Mouse (Mus musculus): ENCODE data around the gene Bcl6. TPM values are rescaled to one million over a fixed set of nuclear protein-coding genes. Genes with fewer than 3 reads are reported as not detected.

Gene Bcl6
- polyA plus RNA-seq, 1 experiment from 2014 or later: 1.5 TPM

DNA sequence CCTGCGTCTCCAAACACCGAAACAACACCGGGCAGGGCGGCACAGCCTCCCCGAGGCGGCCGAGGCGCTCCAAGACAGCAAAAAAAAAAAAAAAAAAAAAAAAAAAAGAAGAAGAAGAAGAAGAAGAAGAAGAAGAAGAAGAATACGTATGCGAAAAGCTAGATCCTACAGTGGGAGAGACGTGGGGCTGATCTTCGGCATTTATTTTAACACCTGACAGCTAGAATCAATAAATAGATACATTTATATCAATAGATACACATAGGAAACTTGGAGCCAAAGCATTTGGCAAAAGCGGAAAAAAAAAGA lies 541 bp downstream of the Bcl6 start:
- Histone ChIP-seq H3K9me3 (ENCODE audit: control insufficient read depth, low read depth, low read length) (no peaks in the 10 kb centered on the region), H3K36me3 (ENCODE audit: control insufficient read depth, insufficient read depth, low read length) (no peaks in the 10 kb centered on the region), H3K4me1 (ENCODE audit: control insufficient read depth, insufficient read depth, low read length) (peaks cover 42% of the 10 kb centered on the region; the same call in 1 of the 2 replicates), H3K9ac (replicated peaks; ENCODE audit: low read depth, low read length) (peak overlapping the region; percentile 79), H3K27ac (ENCODE audit: low read length) (peak overlapping the region; percentile 98), H3K4me2 (replicated peaks; ENCODE audit: low read depth, low read length) (peak overlapping the region; percentile 86), H3K4me3 (ENCODE audit: low read depth, low read length) (peak overlapping the region; percentile 72), H3K27me3 (ENCODE audit: control insufficient read depth, insufficient read depth, low read length) (no peaks in the 10 kb centered on the region)
- WGBS: under 1% methylated on average over 13 of the region's 13 CpGs
- ATAC-seq (ENCODE audit: insufficient number of reproducible peaks, insufficient read depth, low FRiP score, low read depth): no peak

- peak overlapping the region; percentile 98 for H3K27ac ChIP-seq (ENCODE audit: low read length)
- no peak for ATAC-seq (ENCODE audit: insufficient number of reproducible peaks, insufficient read depth, low FRiP score, low read depth)
- H3K4me3 ChIP-seq (ENCODE audit: low read depth, low read length): peak overlapping the region; percentile 72
- H3K9ac ChIP-seq (replicated peaks; ENCODE audit: low read depth, low read length): peak overlapping the region; percentile 79
- no peaks in the 10 kb centered on the region for H3K36me3 ChIP-seq (ENCODE audit: control insufficient read depth, insufficient read depth, low read length)
- H3K4me2 ChIP-seq (replicated peaks; ENCODE audit: low read depth, low read length): peak overlapping the region; percentile 86
- 1% methylated on average over 64 of the region's 64 CpGs for WGBS
- H3K4me1 ChIP-seq (ENCODE audit: control insufficient read depth, insufficient read depth, low read length): peaks cover 42% of the 10 kb centered on the region; the same call in 1 of the 2 replicates
- H3K9me3 ChIP-seq (ENCODE audit: control insufficient read depth, low read depth, low read length): no peaks in the 10 kb centered on the region
- no peaks in the 10 kb centered on the region for H3K27me3 ChIP-seq (ENCODE audit: control insufficient read depth, insufficient read depth, low read length)
Measured at GRCm38 (mm10) chr16:23987341-23988156, 1.1 kb downstream of the Bcl6 start.

DNA sequence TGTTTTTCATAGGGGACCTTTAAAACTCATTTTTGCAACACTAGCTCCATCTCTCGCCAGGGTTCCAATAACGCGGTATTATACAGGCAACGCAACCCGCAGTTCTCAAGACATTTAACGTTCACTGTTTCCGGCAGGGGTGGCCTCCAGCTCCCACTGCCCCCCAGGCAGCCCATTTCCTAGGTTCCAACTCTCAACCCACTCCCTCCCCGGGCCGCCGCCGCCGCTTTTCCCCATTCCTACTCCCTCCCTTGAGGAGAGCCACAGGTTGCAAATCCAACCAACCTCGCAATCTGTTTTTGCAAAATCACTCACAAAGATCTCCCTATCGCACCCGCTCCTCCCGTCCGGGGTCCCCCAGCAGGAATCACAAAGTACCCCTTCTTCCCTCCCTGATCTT lies 1.8 kb downstream of the Bcl6 start:
- Histone ChIP-seq H3K36me3 (ENCODE audit: control insufficient read depth, insufficient read depth, low read length) (no peaks in the 10 kb centered on the region), H3K4me1 (ENCODE audit: control insufficient read depth, insufficient read depth, low read length) (peaks cover 36% of the 10 kb centered on the region; the same call in 1 of the 2 replicates), H3K27me3 (ENCODE audit: control insufficient read depth, insufficient read depth, low read length) (0 out of 2 replicates have a peak, but pooled peaks cover 2% of the 10 kb centered on the region), H3K9ac (replicated peaks; ENCODE audit: low read depth, low read length) (peak overlapping the region; percentile 79; the same call in 1 of the 2 replicates), H3K4me2 (replicated peaks; ENCODE audit: low read depth, low read length) (peak overlapping the region; percentile 86), H3K27ac (ENCODE audit: low read length) (no peak overlapping the region), H3K4me3 (ENCODE audit: low read depth, low read length) (peak overlapping the region; percentile 72), H3K9me3 (ENCODE audit: control insufficient read depth, low read depth, low read length) (no peaks in the 10 kb centered on the region)
- under 1% methylated on average over 17 of the region's 17 CpGs for WGBS
- ATAC-seq (ENCODE audit: insufficient number of reproducible peaks, insufficient read depth, low FRiP score, low read depth): no peak

DNA sequence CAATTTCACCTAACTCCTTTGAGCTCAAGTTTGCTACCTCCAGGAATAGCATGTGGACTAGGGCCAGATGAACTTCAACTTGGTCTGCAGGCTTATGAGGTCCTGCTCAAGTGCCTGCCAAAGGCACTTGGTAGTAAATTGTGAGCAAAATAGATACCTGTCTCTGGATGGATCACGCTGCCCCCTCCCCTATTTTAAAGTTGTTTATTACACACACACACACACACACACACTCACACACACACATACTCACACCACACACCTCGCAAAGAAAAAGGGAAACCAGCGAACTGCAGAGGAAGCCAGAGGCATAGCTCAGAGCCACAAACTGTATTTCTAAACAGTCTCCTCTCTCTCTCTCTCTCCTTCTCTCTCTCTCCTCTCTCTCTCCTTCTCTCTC lies 2.5 kb downstream of the Bcl6 start:
- Histone ChIP-seq H3K9ac (replicated peaks; ENCODE audit: low read depth, low read length) (no peak overlapping the region), H3K9me3 (ENCODE audit: control insufficient read depth, low read depth, low read length) (no peaks in the 10 kb centered on the region), H3K27ac (ENCODE audit: low read length) (no peak overlapping the region), H3K36me3 (ENCODE audit: control insufficient read depth, insufficient read depth, low read length) (no peaks in the 10 kb centered on the region), H3K4me2 (replicated peaks; ENCODE audit: low read depth, low read length) (peak overlapping the region; percentile 86), H3K4me3 (ENCODE audit: low read depth, low read length) (peak overlapping the region; percentile 72; the same call in 1 of the 2 replicates), H3K27me3 (ENCODE audit: control insufficient read depth, insufficient read depth, low read length) (0 out of 2 replicates have a peak, but pooled peaks cover 2% of the 10 kb centered on the region), H3K4me1 (ENCODE audit: control insufficient read depth, insufficient read depth, low read length) (peaks cover 37% of the 10 kb centered on the region)
- no peak for ATAC-seq (ENCODE audit: insufficient number of reproducible peaks, insufficient read depth, low FRiP score, low read depth)
- WGBS: 12% methylated on average over 3 of the region's 3 CpGs

- H3K4me3 ChIP-seq (ENCODE audit: low read depth, low read length): peak overlapping the region; percentile 37; the same call in 1 of the 2 replicates
- H3K9ac ChIP-seq (replicated peaks; ENCODE audit: low read depth, low read length): no peak overlapping the region
- no peaks in the 10 kb centered on the region for H3K9me3 ChIP-seq (ENCODE audit: control insufficient read depth, low read depth, low read length)
- H3K4me2 ChIP-seq (replicated peaks; ENCODE audit: low read depth, low read length): no peak overlapping the region
- peaks cover 44% of the 10 kb centered on the region for H3K4me1 ChIP-seq (ENCODE audit: control insufficient read depth, insufficient read depth, low read length)
- H3K36me3 ChIP-seq (ENCODE audit: control insufficient read depth, insufficient read depth, low read length): no peaks in the 10 kb centered on the region
- H3K27ac ChIP-seq (ENCODE audit: low read length): no peak overlapping the region
- WGBS: 5% methylated on average over 6 of the region's 6 CpGs
- H3K27me3 ChIP-seq (ENCODE audit: control insufficient read depth, insufficient read depth, low read length): 0 out of 2 replicates have a peak, but pooled peaks cover 2% of the 10 kb centered on the region
- ATAC-seq (ENCODE audit: insufficient number of reproducible peaks, insufficient read depth, low FRiP score, low read depth): no peak
Measured at GRCm38 (mm10) chr16:23985467-23985861, 3.2 kb downstream of the Bcl6 start.

- Histone ChIP-seq H3K27me3 (ENCODE audit: control insufficient read depth, insufficient read depth, low read length) (0 out of 2 replicates have a peak, but pooled peaks cover 2% of the 10 kb centered on the region), H3K27ac (ENCODE audit: low read length) (no peak overlapping the region), H3K36me3 (ENCODE audit: control insufficient read depth, insufficient read depth, low read length) (no peaks in the 10 kb centered on the region), H3K4me2 (replicated peaks; ENCODE audit: low read depth, low read length) (peak overlapping the region; percentile 98), H3K4me1 (ENCODE audit: control insufficient read depth, insufficient read depth, low read length) (peaks cover 40% of the 10 kb centered on the region), H3K4me3 (ENCODE audit: low read depth, low read length) (peak overlapping the region; percentile 37), H3K9ac (replicated peaks; ENCODE audit: low read depth, low read length) (peak overlapping the region; percentile 1; the same call in 1 of the 2 replicates), H3K9me3 (ENCODE audit: control insufficient read depth, low read depth, low read length) (no peaks in the 10 kb centered on the region)
- WGBS: 1% methylated on average over 22 of the region's 22 CpGs
- ATAC-seq (ENCODE audit: insufficient number of reproducible peaks, insufficient read depth, low FRiP score, low read depth): no peak
Measured at GRCm38 (mm10) chr16:23984760-23985466, 3.7 kb downstream of the Bcl6 start.

- Histone ChIP-seq H3K4me2 (replicated peaks; ENCODE audit: low read depth, low read length) (peak overlapping the region; percentile 98), H3K27ac (ENCODE audit: low read length) (no peak overlapping the region), H3K9me3 (ENCODE audit: control insufficient read depth, low read depth, low read length) (no peaks in the 10 kb centered on the region), H3K4me3 (ENCODE audit: low read depth, low read length) (peak overlapping the region; percentile 37), H3K9ac (replicated peaks; ENCODE audit: low read depth, low read length) (no peak overlapping the region; the same call in 1 of the 2 replicates), H3K36me3 (ENCODE audit: control insufficient read depth, insufficient read depth, low read length) (no peaks in the 10 kb centered on the region), H3K4me1 (ENCODE audit: control insufficient read depth, insufficient read depth, low read length) (peaks cover 38% of the 10 kb centered on the region), H3K27me3 (ENCODE audit: control insufficient read depth, insufficient read depth, low read length) (0 out of 2 replicates have a peak, but pooled peaks cover 2% of the 10 kb centered on the region)
- WGBS: under 1% methylated on average over 22 of the region's 22 CpGs
- ATAC-seq (ENCODE audit: insufficient number of reproducible peaks, insufficient read depth, low FRiP score, low read depth): peak; percentile 53; the same call in 1 of the 2 replicates
Measured at GRCm38 (mm10) chr16:23984183-23984582, 4.5 kb downstream of the Bcl6 start.

DNA sequence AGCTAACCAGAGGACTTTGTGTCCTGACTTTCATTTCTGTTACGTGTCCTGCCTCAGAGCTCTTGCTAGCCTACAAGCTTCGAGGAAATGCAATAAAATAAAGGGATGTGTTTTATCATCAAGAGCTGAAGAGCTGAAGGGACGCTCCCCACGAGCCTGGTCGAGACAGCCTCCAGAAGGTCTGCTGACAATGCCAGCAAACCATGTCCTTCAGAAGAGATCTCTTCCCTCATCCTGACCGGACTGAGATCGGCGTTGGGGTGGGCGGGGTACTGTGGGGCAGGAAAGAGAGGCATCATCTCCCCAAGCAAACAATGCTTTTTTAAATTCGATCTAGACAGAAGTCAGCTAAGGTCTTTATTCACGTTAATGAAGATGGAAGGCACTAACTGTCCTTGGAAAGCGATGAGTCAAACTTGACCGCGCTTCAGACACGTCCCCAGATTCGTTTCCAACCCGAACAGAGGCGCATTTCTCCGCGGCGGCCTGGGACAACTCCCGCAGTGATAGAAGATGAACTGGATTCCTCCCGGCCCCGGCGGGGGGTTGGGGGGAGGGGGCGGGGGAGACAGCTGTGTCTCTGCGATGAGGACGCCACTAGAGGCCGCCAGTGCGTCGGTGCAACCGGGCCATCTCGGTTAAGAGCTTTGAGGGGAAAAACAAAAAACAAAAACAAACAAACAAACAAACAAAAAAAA lies 5.6 kb downstream of the Bcl6 start:
- peak overlapping the region; percentile 34 for H3K4me3 ChIP-seq (ENCODE audit: low read depth, low read length)
- no peak overlapping the region for H3K9ac ChIP-seq (replicated peaks; ENCODE audit: low read depth, low read length)
- H3K9me3 ChIP-seq (ENCODE audit: control insufficient read depth, low read depth, low read length): no peaks in the 10 kb centered on the region
- WGBS: under 1% methylated on average over 33 of the region's 33 CpGs
- H3K27ac ChIP-seq (ENCODE audit: low read length): no peak overlapping the region
- H3K4me1 ChIP-seq (ENCODE audit: control insufficient read depth, insufficient read depth, low read length): peaks cover 38% of the 10 kb centered on the region
- no peaks in the 10 kb centered on the region for H3K36me3 ChIP-seq (ENCODE audit: control insufficient read depth, insufficient read depth, low read length)
- no peak for ATAC-seq (ENCODE audit: insufficient number of reproducible peaks, insufficient read depth, low FRiP score, low read depth)
- H3K27me3 ChIP-seq (ENCODE audit: control insufficient read depth, insufficient read depth, low read length): 0 out of 2 replicates have a peak, but pooled peaks cover 6% of the 10 kb centered on the region
- H3K4me2 ChIP-seq (replicated peaks; ENCODE audit: low read depth, low read length): peak overlapping the region; percentile 87
